Mouse (Mus musculus): ENCODE measurements around the gene Twist2.

Gene Twist2

GRCm38 (mm10) chr1:91875042-91875720 lies 73.9 kb downstream of the Twist2 start:
- no peak for DNase-seq

GRCm38 (mm10) chr1:91878696-91879095 lies 77.4 kb downstream of the Twist2 start:
- peak in 1 of 2 experiments; percentile 35 for DNase-seq

- no peak for DNase-seq
Observed at GRCm38 (mm10) chr1:91880156-91880555, 78.9 kb downstream of the Twist2 start.

GRCm38 (mm10) chr1:91880899-91881298 lies 79.6 kb downstream of the Twist2 start:
- DNase-seq = no peak

- DNase-seq = no peak
Observed at GRCm38 (mm10) chr1:91883115-91883514, 81.9 kb downstream of the Twist2 start.

DNA sequence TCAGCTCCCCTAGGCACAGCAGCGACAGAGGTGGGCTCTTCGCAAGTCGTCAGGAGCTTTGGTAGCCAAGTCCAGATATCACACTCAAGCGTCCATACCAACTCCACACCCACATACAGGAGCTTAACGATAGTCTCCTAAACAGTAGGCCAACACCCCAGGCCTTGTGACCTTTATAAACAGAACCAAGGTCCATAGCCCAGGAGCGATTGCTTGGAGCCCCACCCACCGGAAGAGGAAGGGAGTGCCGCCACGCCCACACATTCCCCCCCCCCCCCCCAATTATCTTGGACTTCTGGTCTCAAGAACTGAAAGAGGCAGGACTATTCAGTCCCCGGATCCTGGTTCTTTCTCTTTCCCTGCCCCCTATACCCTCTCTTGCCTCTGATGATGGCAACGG lies 92.3 kb downstream of the Twist2 start:
- DNase-seq = no peak

DNA sequence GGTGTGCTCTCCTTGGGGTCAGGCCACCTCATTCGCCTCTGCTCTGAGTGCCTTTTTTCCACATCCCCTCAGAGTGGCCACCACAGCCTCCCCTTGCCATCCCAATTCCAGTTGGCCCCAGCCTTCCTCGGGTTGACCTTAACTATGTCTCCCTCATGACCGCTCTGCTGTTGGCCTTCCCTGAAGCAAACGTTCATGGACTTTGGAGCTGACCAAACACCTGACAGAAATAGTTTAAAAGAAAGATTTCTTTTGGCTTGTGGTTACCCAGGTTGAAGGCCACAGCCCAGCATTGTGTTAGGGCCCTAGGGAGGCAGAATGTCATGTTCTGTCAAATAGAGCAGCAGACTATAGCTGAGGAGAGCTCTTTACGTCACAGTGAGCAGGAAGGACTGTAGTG lies 93.0 kb downstream of the Twist2 start:
- DNase-seq = no peak

DNA sequence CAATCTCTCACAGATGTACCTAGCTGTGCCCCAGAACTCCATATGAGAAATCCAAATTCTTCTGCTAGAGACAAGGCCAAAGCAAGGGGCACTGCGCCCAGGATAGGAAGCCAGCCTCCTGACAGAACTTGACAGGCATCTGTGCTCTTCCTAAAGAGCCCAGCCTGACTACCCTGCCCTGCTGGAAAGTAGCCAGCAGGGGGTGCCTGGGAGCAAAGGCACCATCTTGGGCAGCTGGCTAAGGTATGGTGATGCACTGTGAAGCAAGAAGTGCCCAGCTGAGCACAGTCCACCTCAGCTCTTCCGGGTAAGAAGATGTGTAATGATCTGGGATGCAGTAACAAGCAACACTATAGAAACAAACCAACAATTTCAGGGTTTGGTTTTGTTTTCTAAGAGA lies 95.8 kb downstream of the Twist2 start:
- DNase-seq = no peak
